Mouse (Mus musculus) CD8-positive naive resting alpha-beta T cell, adult 2 months (primary cell): Measurements from ENCODE around the gene Serpina1b.
"Not testable (repeated sequence)": the region's sequence is repeated elsewhere in the genome, so short reads cannot be mapped to it uniquely, and the experiment has no call there.

Experiments
- DNase-seq, 2 experiments: peaks; one replicate each; pipeline ENCODE4 v3.0.0; 2022; ENCODE audit warnings: low read depth in 2 of 2, low spot score in 2 of 2

The Serpina1b gene

DNA sequence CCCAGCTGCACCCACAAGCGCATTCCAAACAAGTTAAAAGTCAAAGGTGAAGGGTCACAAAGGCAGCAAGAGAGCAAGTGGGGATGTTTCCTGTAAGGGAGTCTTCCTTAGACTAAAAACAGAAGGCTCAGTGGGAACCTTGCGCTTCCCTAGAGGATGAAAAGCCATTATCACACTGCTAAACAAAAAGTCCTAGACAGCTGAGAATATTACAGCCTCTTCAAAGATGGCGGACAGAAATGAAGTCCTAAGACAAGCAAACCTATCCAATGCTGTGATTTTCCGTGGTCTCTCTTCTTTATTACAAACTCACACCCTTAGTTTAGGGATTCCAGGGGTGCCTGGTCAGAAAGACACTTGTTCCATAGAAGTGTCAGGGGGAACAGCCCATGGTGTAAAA is at the start of gene Serpina1b:
Gene Serpina1b (minus strand): TSS at position 101 of the 400 bp plus-strand sequence.
- DNase-seq = not testable (repeated sequence)

DNA sequence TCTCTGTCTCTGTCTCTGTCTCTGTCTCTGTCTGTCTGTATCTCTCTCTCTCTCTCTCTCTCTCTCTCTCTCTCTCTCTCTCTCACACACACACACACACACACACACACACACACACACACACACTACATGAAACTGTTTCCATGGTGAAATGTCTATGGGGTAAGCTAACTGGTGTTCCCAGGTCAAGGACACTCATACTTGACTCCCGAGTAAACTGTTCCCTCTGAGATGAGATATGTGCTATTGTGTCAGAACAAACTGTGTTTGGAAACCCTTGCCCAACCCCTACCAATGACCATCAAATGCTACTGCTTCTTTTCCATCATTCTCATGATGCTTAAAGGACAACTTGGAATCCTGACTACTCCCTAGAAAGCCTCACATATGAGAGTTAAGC is 36.7 kb upstream of the Serpina1b start:
- not testable (repeated sequence) for DNase-seq

DNA sequence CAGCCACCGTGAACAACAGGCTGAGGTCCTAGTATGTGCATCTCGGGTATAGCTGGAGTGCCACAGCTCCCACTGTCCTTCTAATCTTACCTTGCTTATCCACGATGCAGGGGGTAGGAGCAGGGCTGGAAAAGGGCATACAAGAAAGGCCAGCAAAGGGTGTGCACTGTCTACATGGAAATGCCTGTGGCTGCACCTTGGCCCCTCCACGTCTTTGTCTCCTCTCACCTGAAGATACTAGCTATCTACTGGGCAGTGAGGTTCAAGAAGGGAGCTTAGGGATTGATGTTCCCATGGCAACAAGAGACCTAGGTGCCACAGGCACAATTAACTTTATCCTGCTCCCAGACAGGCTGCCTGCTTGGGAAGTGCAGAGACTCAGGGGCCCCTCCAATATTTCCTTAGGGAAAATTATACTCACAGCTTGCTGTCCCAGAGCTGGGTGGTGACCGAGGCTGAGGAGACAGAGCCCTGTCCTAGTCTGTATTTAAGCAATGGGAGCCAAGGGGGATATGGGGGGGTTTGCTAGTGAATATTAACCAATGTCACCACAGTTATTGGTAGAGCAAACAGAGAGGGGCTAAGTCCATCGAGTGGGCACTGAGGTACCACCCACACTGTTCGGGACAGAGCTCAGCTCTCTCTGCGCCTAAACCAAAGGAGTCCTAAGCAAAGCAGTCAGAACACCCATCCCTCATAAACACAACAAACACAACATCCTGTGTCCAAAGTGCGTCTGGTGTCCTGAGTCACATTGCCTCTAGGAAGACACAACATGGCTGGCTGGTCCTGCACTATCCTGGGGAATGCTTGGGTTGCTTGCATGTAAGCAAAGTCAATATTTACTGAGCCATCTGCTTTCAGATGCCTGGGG is 33.2 kb upstream of the Serpina1b start, which contains the start of gene Serpina1a:
Gene Serpina1a (minus strand): TSS at position 462 of the 874 bp plus-strand sequence.
- DNase-seq = not testable (repeated sequence)

DNA sequence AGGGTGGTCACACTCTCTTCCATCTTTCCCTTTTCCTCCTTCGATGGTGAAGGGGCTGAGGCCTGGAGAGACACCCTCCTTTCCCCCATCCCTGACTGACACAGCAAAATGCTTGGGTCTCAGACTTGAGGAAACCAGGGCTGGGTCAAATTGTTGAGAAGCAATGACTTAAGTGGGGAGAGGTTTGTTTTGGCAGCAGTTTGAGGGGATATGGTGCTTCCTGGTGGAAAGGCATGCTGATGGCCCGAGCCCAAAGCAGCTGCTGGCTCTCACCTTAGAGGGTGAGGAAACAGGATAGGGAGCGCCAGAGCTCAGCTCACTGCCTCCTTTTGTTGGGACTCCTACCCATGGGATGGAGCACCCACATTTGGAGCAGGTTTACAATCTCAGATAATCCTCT is 30.8 kb upstream of the Serpina1b start:
- DNase-seq = no peak

DNA sequence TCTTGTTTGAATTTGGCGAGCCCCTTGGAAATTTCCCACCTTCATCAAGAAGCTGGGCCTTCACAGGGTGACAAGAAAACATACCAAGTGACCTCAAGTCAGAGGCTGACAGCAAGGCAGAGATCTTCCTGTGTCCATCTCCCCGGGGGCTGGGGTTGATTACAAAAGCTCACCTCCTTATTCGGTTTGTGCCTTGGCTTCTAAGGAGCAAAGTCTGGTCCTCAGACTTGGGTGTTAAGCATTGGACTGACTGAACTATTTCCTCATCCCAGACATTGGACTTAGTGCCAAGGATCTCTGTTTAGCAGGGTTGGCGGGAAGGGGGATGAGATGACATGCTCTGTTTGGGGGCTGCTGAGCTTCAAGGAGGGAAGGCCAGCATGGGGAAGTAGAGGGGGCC is 30.4 kb upstream of the Serpina1b start:
- not testable (repeated sequence) for DNase-seq

DNA sequence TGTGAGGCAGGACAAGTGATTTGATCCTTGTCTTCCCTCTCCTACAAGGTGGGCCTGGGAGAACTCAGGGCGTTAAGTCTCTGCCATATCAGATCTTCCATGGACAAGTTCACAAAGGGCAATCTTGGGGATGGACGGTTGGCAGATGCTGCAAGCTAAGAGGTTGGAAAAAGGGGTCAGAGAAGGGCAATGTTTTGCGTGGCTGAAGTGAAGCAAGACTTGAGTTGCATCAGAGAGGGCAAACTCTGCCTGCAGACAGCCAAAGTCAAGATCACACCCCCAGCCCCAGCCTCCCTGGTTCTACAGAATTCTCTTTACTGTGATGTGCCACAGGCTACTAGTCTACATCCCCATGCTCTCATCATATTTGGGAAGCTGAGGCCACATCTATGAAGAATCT is 29.4 kb upstream of the Serpina1b start:
- not testable (repeated sequence) for DNase-seq

DNA sequence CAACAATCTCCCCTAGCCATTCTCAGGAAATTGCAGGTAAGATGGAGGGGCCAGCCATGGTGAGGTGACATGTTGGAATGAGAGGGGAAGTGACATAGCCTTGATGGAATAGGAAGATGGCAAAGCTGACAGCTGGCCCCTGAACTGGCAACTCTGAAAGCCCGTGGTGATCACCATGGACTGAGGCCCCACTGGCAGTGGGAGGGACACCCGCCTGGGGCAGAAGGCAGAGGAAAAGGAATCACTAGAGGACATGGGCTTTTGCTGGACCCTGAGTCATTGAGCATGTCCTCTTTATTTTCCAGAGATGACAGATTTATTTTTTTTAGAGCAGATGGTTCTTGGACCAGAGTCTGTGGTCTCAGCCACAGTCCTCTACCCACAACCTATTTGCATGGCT is 22.9 kb upstream of the Serpina1b start:
- DNase-seq = not testable (repeated sequence)

DNA sequence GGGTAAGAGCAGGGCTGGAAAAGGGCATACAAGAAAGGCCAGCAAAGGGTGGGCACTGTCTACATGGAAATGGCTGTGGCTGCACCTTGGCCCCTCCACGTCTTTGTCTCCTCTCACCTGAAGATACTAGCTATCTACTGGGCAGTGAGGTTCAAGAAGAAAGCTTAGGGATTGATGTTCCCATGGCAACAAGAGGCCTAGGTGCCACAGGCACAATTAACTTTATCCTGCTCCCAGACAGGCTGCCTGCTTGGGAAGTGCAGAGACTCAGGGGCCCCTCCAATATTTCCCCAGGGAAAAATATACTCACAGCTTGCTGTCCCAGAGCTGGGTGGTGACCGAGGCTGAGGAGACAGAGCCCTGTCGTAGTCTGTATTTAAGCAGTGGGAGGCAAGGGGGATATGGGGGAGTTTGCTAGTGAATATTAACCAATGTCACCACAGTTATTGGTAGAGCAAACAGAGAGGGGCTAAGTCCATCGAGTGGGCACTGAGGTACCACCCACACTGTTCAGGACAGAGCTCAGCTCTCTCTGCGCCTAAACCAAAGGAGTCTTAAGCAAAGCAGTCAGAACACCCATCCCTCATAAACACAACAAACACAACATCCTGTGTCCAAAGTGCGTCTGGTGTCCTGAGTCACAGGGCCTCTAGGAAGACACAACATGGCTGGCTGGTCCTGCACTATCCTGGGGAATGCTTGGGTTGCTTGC is 2.4 kb downstream of the Serpina1b start:
- DNase-seq = not testable (repeated sequence)

DNA sequence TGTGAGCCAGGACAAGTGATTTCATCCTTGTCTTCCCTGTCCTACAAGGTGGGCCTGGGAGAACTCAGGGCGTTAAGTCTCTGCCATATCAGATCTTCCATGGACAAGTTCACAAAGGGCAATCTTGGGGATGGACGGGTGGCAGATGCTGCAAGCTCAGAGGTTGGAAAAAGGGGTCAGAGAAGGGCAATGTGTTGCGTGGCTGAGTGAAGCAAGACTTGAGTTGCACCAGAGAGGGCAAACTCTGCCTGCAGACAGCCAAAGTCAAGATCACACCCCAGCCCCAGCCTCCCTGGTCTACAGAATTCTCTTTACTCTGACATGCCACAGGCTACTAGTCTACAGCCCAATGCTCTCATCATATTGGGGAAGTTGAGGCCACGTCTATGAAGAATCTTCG is 6.3 kb downstream of the Serpina1b start:
- DNase-seq = not testable (repeated sequence)

DNA sequence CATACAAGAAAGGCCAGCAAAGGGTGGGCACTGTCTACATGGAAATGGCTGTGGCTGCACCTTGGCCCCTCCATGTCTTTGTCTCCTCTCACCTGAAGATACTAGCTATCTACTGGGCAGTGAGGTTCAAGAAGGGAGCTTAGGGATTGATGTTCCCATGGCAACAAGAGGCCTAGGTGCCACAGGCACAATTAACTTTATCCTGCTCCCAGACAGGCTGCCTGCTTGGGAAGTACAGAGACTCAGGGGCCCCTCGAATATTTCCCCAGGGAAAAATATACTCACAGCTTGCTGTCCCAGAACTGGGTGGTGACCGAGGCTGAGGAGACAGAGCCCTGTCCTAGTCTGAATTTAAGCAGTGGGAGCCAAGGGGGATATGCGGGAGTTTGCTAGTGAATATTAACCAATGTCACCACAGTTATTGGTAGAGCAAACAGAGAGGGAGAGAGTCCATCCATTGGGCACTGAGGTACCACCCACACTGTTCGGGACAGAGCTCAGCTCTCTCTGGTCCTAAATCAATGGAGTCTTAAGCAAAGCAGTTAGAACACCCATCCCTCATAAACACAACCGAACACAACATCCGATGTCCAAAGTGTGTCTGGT is 56.8 kb downstream of the Serpina1b start, which contains the start of gene Serpina1d:
Gene Serpina1d (minus strand): TSS at position 347 of the 606 bp plus-strand sequence.
- not testable (repeated sequence) for DNase-seq

DNA sequence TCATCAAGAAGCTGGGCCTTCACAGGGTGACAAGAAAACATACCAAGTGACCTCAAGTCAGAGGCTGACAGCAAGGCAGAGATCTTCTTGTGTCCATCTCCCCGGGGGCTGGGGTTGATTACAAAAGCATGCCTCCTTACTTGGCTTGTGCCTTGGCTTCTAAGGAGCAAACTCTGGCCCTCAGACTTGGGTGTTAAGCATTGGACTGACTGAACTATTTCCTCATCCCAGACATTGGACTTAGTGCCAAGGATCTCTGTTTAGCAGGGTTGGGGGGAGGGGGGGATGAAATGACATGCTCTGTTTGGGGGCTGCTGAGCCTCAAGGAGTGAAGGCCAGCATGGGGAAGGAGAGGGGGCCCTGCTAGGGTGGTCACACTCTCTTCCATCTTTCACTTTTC is 59.6 kb downstream of the Serpina1b start:
- DNase-seq = not testable (repeated sequence)

DNA sequence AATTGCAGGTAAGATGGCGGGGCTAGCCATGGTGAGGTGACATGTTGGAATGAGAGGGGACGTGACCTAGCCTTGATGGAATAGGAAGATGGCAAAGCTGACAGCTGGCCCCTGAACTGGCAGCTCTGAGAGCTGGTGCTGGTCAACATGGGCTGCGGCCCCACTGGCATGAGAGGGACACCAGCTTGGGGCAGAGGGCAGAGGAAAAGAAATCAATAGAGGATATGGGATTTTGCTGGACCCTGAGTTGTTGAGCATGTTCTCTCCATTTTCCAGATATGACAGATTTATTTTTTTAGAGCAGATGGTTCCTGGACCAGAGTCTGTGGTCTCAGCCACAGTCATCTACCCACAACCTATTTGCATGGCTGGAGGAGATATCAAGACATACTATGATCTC is 67.1 kb downstream of the Serpina1b start:
- not testable (repeated sequence) for DNase-seq

DNA sequence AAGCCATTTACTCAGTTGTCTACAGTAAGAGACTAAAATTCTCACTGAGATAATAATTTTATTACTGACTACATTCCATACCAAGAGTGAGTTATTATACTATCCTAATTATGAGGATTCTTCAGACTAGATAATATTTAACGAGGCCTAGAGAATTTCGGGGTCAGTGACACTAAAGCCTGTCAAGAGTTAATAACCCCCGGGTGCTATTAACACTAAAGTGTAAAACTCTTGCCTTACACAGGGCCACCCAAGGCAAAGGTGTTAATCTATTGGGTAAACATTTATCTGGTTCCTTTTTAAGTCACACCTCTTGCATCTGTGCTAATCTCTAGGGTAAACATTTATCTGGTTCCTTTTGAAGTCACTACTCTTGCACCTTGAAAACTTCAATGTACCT is 69.9 kb downstream of the Serpina1b start:
- DNase-seq = not testable (repeated sequence)

DNA sequence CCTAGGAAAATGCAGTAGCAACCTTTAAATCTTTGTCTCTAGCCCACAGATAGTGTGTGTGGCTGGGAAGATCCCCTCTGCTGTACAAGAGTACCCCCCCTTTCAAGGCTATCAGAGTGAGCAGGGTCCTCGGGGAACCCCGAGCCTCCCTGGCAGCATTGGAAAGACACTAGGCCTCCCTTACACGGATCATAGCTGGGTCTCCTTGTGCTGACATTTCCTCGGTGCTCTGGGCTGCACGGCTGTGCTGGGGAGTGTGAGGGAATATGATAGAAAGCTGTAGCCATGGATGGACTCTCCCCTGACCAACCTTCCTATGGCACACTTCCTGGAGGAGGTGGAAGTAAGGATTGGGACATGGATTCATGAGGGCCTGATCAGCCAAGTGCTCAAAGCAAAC is 84.2 kb downstream of the Serpina1b start:
- not testable (repeated sequence) for DNase-seq

DNA sequence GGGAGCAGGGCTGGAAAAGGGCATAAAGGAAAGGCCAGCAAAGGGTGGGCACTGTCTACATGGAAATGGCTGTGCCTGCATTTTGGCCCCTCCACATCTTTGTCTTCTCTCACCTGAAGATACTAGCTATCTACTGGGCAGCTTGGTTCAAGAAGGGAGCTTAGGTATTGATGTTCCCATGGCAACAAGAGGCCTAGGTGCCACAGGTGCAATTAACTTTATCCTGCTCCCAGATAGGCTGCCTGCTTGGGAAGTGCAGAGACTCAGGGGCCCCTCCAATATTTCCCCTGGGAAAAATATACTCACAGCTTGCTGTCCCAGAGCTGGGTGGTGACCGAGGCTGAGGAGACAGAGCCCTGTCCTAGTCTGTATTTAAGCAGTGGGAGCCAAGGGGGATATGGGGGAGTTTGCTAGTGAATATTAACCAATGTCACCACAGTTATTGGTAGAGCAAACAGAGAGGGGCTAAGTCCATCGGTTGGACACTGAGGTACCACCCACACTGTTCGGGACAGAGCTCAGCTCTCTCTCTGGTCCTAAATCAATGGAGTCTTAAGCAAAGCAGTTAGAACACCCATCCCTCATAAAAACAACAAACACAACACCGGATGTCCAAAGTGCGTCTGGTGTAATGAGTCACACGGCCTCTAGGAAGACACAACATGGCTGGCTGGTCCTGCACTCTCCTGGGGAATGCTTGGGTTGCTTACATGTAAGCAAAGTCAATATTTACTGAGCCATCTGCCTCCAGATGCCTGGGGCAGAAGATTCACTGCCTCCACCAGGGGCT is 92.2 kb downstream of the Serpina1b start:
- DNase-seq = not testable (repeated sequence)

DNA sequence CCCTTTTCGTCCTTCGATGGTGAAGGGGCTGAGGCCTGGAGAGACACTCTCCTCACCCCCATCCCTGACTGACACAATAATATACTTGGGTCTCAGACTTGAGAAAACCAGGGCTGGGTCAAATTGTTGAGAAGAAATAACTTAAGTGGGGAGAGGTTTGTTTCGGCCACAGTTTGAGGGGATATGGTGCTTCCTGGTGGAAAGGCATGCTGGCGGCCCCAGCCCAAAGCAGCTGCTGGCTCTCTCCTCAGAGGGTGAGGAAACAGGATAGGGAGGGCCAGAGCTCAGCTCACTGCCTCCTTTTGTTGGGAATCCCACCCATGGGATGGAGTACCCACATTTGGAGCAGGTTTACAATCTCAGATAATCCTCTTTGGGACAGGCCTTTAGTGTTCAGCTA is 94.6 kb downstream of the Serpina1b start:
- DNase-seq = not testable (repeated sequence)

DNA sequence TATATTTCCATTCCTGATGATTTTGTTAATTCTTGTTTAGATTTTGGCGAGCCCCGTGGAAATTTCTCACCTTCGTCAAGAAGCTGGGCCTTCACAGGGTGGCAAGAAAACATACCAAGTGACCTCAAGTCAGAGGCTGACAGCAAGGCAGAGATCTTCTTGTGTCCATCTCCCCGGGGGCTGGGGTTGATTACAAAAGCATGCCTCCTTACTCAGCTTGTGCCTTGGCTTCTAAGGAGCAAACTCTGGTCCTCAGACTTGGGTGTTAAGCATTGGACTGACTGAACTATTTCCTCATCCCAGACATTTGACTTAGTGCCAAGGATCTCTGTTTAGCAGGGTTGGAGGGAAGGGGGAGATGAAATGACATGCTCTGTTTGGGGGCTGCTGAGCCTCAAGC is 95.1 kb downstream of the Serpina1b start:
- DNase-seq = not testable (repeated sequence)

DNA sequence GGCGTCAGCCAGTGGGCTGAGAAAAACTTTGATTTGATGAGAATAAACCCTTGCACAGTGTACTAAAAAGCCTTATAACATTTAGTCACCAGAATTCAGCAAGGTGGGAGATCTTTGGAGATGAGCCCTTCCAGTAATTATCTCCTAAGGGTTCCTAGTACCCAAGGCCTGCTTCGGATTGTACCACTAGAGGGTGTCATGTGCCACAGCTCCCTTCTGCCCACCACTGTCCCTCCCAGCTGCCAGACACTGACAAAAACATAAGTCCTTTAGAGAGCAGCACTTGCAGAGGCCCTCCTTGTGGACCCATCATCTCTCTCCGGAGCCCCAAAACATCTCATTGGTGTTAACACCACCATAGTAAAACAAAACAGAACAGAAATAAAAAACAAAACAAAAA is 118.6 kb downstream of the Serpina1b start:
- DNase-seq = no peak

DNA sequence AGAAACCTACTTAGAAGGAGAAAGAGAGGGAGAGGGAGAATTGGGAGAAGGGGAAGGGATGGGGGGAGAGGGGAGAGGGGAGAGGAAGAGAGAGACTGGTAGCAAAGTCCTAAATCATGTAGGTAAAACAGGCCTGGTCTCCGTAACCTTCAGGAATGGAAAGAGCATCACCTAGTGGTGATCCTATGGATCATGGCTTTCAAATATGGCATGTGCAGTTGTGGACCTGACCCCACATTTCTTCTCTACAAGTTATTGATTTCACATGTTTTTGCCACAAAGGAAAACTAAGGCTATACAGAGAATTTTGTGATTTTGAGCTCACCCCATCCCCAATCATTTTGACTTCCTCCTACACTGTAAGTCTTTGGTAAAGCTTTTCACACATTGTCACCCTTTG is 119.8 kb downstream of the Serpina1b start:
- no peak for DNase-seq

DNA sequence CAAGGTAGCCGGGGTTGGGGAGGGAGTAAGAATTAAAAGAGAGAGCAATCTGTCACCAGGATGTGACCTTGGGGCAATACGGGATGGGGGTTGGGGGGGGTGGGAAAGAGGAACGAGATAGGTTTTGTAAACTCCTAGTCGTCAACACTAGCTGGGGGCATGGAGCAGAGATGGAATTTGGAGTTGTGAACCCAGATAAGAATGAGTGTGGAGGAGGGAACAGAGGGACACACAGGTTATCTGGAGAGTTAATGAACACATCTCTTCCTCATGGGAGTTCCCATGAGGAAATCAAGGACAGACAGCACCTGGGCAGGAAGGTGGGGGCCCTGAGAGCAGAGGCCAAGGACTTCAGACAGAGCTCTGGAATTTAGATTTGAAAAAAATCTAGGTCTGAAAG is 124.1 kb downstream of the Serpina1b start:
- no peak for DNase-seq

DNA sequence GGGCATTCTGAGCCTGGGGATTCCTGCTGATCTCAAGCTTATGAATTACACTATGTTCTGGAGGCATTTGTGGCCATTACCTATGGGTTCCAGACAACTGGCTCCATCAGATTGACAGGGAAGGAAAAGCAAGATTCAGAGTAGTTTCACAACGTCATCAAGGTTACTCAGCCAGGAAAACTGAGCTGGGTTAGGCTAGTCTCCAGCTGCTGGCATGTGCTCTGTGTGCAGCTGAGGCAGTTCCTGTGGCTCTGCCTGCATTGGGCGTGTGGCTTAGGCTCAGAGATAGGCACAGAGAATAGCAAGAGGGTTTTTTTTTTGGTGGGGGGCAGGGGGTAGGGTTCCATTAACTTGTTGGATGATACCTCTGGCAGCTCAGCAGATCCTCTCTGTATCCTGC is 124.6 kb downstream of the Serpina1b start:
- DNase-seq = no peak
